Mouse (Mus musculus): Measurements from ENCODE around the gene Gm17387. TPM values are rescaled to one million over a fixed set of nuclear protein-coding genes. Genes with fewer than 3 reads are reported as not detected.
"Not testable (repeated sequence)": the region's sequence is repeated elsewhere in the genome, so short reads cannot be mapped to it uniquely, and the experiment has no call there.

Gene Gm17387
- polyA plus RNA-seq, 1 experiment from 2014 or later, result not detected

GRCm38 (mm10) chr7:141021489-141022449, 7.2 kb upstream of the Gm17387 start:
- H3K4me2 ChIP-seq (replicated peaks), result no peak overlapping the region
- H3K27me3 ChIP-seq, result no peaks in the 10 kb centered on the region
- no peaks in the 10 kb centered on the region for H3K9me3 ChIP-seq
- no peak overlapping the region for H3K27ac ChIP-seq
- 81% methylated on average over 14 of the region's 14 CpGs for WGBS
- H3K4me1 ChIP-seq, result peaks cover 9% of the 10 kb centered on the region; the same call in 1 of the 2 replicates
- no peaks in the 10 kb centered on the region for H3K36me3 ChIP-seq
- no peak for ATAC-seq (ENCODE audit: insufficient number of reproducible peaks, insufficient read depth, low FRiP score, low TSS enrichment)
- H3K9ac ChIP-seq, result no peak overlapping the region
- no peak overlapping the region for H3K4me3 ChIP-seq

GRCm38 (mm10) chr7:141024865-141025838, 3.8 kb upstream of the Gm17387 start:
- no peak overlapping the region for H3K9ac ChIP-seq
- peak overlapping the region; percentile 20; the same call in 1 of the 2 replicates for H3K27ac ChIP-seq
- 38% methylated on average over 6 of the region's 6 CpGs for WGBS
- no peak overlapping the region for H3K4me2 ChIP-seq (replicated peaks)
- no peaks in the 10 kb centered on the region for H3K36me3 ChIP-seq
- H3K4me3 ChIP-seq, result no peak overlapping the region
- no peaks in the 10 kb centered on the region for H3K27me3 ChIP-seq
- H3K4me1 ChIP-seq, result peaks cover 9% of the 10 kb centered on the region; the same call in 1 of the 2 replicates
- ATAC-seq (ENCODE audit: insufficient number of reproducible peaks, insufficient read depth, low FRiP score, low TSS enrichment), result no peak
- no peaks in the 10 kb centered on the region for H3K9me3 ChIP-seq

- Histone ChIP-seq H3K4me1 (peaks cover 9% of the 10 kb centered on the region; the same call in 1 of the 2 replicates), H3K4me3 (no peak overlapping the region), H3K9ac (no peak overlapping the region), H3K9me3 (no peaks in the 10 kb centered on the region), H3K27me3 (no peaks in the 10 kb centered on the region), H3K4me2 (replicated peaks) (no peak overlapping the region), H3K27ac (no peak overlapping the region), H3K36me3 (no peaks in the 10 kb centered on the region)
- WGBS, result 41% methylated on average over 6 of the region's 6 CpGs
- no peak for ATAC-seq (ENCODE audit: insufficient number of reproducible peaks, insufficient read depth, low FRiP score, low TSS enrichment)
Observed at GRCm38 (mm10) chr7:141026097-141026739, 2.7 kb upstream of the Gm17387 start.

- H3K27ac ChIP-seq, result no peak overlapping the region
- 57% methylated on average over 5 of the region's 5 CpGs for WGBS
- H3K27me3 ChIP-seq, result no peaks in the 10 kb centered on the region
- H3K9ac ChIP-seq, result no peak overlapping the region
- H3K9me3 ChIP-seq, result no peaks in the 10 kb centered on the region
- H3K4me3 ChIP-seq, result no peak overlapping the region
- ATAC-seq (ENCODE audit: insufficient number of reproducible peaks, insufficient read depth, low FRiP score, low TSS enrichment), result no peak
- H3K4me2 ChIP-seq (replicated peaks), result no peak overlapping the region
- peaks cover 9% of the 10 kb centered on the region; the same call in 1 of the 2 replicates for H3K4me1 ChIP-seq
- H3K36me3 ChIP-seq, result no peaks in the 10 kb centered on the region
Observed at GRCm38 (mm10) chr7:141026740-141027098, 2.2 kb upstream of the Gm17387 start.

GRCm38 (mm10) chr7:141030390-141030789, 1.5 kb downstream of the Gm17387 start:
- no peak overlapping the region for H3K4me3 ChIP-seq
- WGBS, result 48% methylated on average over 3 of the region's 3 CpGs
- no peaks in the 10 kb centered on the region for H3K27me3 ChIP-seq
- H3K9ac ChIP-seq, result no peak overlapping the region
- no peak for ATAC-seq (ENCODE audit: insufficient number of reproducible peaks, insufficient read depth, low FRiP score, low TSS enrichment)
- no peaks in the 10 kb centered on the region for H3K9me3 ChIP-seq
- no peak overlapping the region for H3K27ac ChIP-seq
- H3K36me3 ChIP-seq, result no peaks in the 10 kb centered on the region
- H3K4me2 ChIP-seq (replicated peaks), result no peak overlapping the region
- 0 out of 2 replicates have a peak, but pooled peaks cover 2% of the 10 kb centered on the region for H3K4me1 ChIP-seq

- H3K27me3 ChIP-seq, result no peaks in the 10 kb centered on the region
- ATAC-seq (ENCODE audit: insufficient number of reproducible peaks, insufficient read depth, low FRiP score, low TSS enrichment), result 0 out of 2 replicates have a peak, but pooled peaks have one; percentile 60
- no peak overlapping the region for H3K27ac ChIP-seq
- H3K9me3 ChIP-seq, result no peaks in the 10 kb centered on the region
- no peaks in the 10 kb centered on the region for H3K4me1 ChIP-seq
- no peak overlapping the region for H3K4me2 ChIP-seq (replicated peaks)
- no peak overlapping the region for H3K9ac ChIP-seq
- WGBS, result 78% methylated on average over 9 of the region's 9 CpGs
- H3K4me3 ChIP-seq, result no peak overlapping the region
- no peaks in the 10 kb centered on the region for H3K36me3 ChIP-seq
Observed at GRCm38 (mm10) chr7:141032458-141033167, 3.7 kb downstream of the Gm17387 start.

GRCm38 (mm10) chr7:141036624-141037023, 7.7 kb downstream of the Gm17387 start:
- not testable (repeated sequence) for H3K4me1 ChIP-seq; H3K9me3 ChIP-seq; H3K4me3 ChIP-seq; ATAC-seq (ENCODE audit: insufficient number of reproducible peaks, insufficient read depth, low FRiP score, low TSS enrichment); H3K4me2 ChIP-seq (replicated peaks); H3K9ac ChIP-seq; H3K27me3 ChIP-seq; H3K36me3 ChIP-seq; H3K27ac ChIP-seq
- WGBS, result 67% methylated on average over 1 of the region's 2 CpGs

- 73% methylated on average over 20 of the region's 21 CpGs for WGBS
- Histone ChIP-seq H3K4me2 (replicated peaks) (no peak overlapping the region), H3K36me3 (no peaks in the 10 kb centered on the region)
Observed at GRCm38 (mm10) chr7:141038090-141039032, 9.4 kb downstream of the Gm17387 start.

GRCm38 (mm10) chr7:141039386-141040107, 10.6 kb downstream of the Gm17387 start:
- Histone ChIP-seq H3K36me3 (no peaks in the 10 kb centered on the region), H3K4me2 (replicated peaks) (no peak overlapping the region), H3K27me3 (no peaks in the 10 kb centered on the region), H3K4me3 (no peak overlapping the region), H3K9ac (no peak overlapping the region), H3K27ac (no peak overlapping the region), H3K9me3 (no peaks in the 10 kb centered on the region), H3K4me1 (peaks cover 3% of the 10 kb centered on the region; the same call in 1 of the 2 replicates)
- ATAC-seq (ENCODE audit: insufficient number of reproducible peaks, insufficient read depth, low FRiP score, low TSS enrichment), result no peak
- WGBS, result 94% methylated on average over 4 of the region's 4 CpGs

More at GRCm38 (mm10) chr7:141038090-141039032, 9.4 kb downstream of the Gm17387 start:
- no peak overlapping the region for H3K4me3 ChIP-seq
- no peak for ATAC-seq (ENCODE audit: insufficient number of reproducible peaks, insufficient read depth, low FRiP score, low TSS enrichment)
- no peaks in the 10 kb centered on the region for H3K27me3 ChIP-seq
- no peak overlapping the region for H3K9ac ChIP-seq
- H3K4me1 ChIP-seq, result peaks cover 3% of the 10 kb centered on the region; the same call in 1 of the 2 replicates
- H3K9me3 ChIP-seq, result no peaks in the 10 kb centered on the region
- no peak overlapping the region for H3K27ac ChIP-seq

Data from embryonic facial prominence, embryonic 12.5 days (tissue).